Mouse (Mus musculus): ENCODE results near the gene Unc5a. TPM values are rescaled to one million over a fixed set of nuclear protein-coding genes. Genes with fewer than 3 reads are reported as not detected.

Unc5a gene
- polyA plus RNA-seq, 1 experiment from 2014 or later = 1.4 TPM

DNA sequence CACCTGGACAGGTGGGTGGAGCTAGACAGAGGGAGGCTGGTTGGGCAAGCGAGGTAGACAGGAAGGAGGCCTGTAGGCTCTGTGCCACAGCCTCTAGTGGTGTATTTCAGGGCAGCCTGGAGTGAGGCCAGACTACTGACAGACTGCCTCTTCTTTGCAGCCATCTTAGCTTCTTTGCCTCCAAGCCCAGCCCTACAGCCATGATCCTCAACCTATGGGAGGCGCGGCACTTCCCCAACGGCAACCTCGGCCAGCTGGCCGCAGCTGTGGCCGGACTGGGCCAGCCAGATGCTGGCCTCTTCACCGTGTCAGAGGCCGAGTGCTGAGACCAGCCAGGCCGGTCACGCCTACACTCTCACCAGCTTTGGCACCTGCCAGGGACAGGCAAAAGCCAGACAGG lies 55.4 kb downstream of the Unc5a start:
- TF ChIP-seq CTCF (IDR thresholded peaks at IDR 0.05; ENCODE audit: low read depth) = no peak
- Histone ChIP-seq H3K9me3 (replicated peaks; ENCODE audit: low read length) (no peaks in the 10 kb centered on the region), H3K9ac (ENCODE audit: low read depth, low read length) (no peak overlapping the region), H3K27ac (no peak overlapping the region), H3K36me3 (ENCODE audit: insufficient read depth, low read length) (no peaks in the 10 kb centered on the region), H3K4me1 (replicated peaks; ENCODE audit: insufficient read depth, low read length) (0 out of 2 replicates have a peak, but pooled peaks cover 2% of the 10 kb centered on the region), H3K4me3 (replicated peaks; ENCODE audit: low read depth, low read length) (no peak overlapping the region), H3K4me2 (ENCODE audit: low read length) (no peak overlapping the region), H3K27me3 (ENCODE audit: insufficient read depth, low read length) (no peaks in the 10 kb centered on the region)
- peak; percentile 47 for ATAC-seq (replicated peaks; ENCODE audit: low FRiP score, low read depth)
- no peak for DNase-seq (ENCODE audit: low spot score)
- WGBS = 41% methylated on average over 11 of the region's 11 CpGs

DNA sequence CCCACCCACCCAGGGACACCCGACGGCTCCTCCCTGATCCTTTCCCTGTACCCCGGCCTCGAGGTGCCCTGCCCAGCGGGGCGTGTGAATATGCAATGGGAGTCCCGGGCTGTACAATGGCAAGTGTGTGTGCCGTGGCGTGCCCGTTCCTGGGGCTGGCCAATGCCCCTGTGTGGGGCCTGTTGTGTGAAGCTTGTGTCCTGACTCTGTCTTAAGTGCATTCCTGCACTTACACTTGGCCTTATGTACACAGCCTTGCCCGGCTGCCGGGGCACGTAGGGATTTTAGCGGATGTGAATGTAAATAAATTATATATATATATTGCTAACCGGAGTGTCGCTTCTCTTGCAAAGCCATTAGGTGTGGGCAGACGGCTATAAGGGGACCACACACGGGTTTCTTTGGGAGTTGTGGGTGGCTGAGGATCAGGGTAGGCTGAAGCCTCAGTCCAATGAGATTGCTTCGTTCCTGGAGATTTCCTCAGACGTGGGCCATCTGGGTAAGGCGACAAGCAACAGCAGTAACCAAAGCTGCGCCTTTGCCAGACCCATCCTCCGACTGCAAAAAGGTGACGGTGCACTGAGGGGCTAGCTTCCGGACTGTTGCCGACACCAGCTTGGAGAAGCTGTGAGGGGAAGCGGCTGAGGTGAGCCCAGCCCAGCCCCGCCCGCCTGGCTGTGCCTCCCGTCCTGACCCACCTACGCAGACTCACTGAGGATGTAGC lies 56.6 kb downstream of the Unc5a start:
- no peak for DNase-seq (ENCODE audit: low spot score)
- Histone ChIP-seq H3K4me2 (ENCODE audit: low read length) (no peak overlapping the region), H3K4me1 (replicated peaks; ENCODE audit: insufficient read depth, low read length) (0 out of 2 replicates have a peak, but pooled peaks cover 2% of the 10 kb centered on the region), H3K27ac (no peak overlapping the region), H3K4me3 (replicated peaks; ENCODE audit: low read depth, low read length) (no peak overlapping the region), H3K27me3 (ENCODE audit: insufficient read depth, low read length) (no peaks in the 10 kb centered on the region), H3K9ac (ENCODE audit: low read depth, low read length) (no peak overlapping the region), H3K36me3 (ENCODE audit: insufficient read depth, low read length) (no peaks in the 10 kb centered on the region), H3K9me3 (replicated peaks; ENCODE audit: low read length) (no peaks in the 10 kb centered on the region)
- TF ChIP-seq CTCF (IDR thresholded peaks at IDR 0.05; ENCODE audit: low read depth) = no peak
- WGBS = 59% methylated on average over 31 of the region's 31 CpGs
- no peak for ATAC-seq (replicated peaks; ENCODE audit: low FRiP score, low read depth)

DNA sequence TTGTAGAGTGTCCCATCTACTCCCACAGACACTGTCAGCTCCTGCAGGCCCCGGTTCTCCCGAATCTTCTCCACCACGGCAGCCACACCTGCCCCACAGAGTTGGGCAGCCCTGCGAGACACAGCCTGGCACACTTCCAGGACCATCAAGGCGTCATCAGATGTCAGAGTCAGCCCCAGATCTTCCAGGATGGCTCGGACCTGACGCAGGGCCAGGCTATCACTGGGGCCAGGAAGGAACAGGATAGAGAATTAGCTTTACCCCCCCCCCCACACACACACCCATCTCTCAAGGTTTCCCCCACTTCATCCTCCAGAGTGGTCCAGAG lies 57.2 kb downstream of the Unc5a start:
- Histone ChIP-seq H3K4me2 (ENCODE audit: low read length) (no peak overlapping the region), H3K4me1 (replicated peaks; ENCODE audit: insufficient read depth, low read length) (0 out of 2 replicates have a peak, but pooled peaks cover 2% of the 10 kb centered on the region), H3K27me3 (ENCODE audit: insufficient read depth, low read length) (no peaks in the 10 kb centered on the region), H3K9me3 (replicated peaks; ENCODE audit: low read length) (no peaks in the 10 kb centered on the region), H3K27ac (no peak overlapping the region), H3K36me3 (ENCODE audit: insufficient read depth, low read length) (no peaks in the 10 kb centered on the region), H3K9ac (ENCODE audit: low read depth, low read length) (no peak overlapping the region), H3K4me3 (replicated peaks; ENCODE audit: low read depth, low read length) (no peak overlapping the region)
- 71% methylated on average over 7 of the region's 7 CpGs for WGBS
- DNase-seq (ENCODE audit: low spot score) (no peak), ATAC-seq (replicated peaks; ENCODE audit: low FRiP score, low read depth) (no peak)
- TF ChIP-seq CTCF (IDR thresholded peaks at IDR 0.05; ENCODE audit: low read depth) = no peak

DNA sequence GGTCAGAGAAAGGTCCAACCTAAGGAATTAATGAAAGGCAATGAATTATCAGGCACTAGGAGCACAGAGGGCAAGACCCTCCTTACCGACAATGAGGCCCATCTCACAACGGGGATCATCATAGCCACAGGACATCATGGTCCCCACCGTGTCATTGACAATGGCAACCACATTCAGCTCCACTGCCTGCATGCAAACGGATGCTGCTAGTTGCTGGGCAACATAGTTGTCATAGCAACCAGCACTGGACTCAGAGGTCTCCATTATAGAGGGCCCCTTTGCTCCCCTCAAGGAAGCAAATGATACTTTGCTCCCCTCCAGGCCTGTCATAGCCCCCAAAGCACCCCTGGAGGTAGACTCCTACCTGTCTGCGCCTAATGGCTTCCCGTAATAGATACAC lies 59.4 kb downstream of the Unc5a start:
- DNase-seq (ENCODE audit: low spot score) (no peak), ATAC-seq (replicated peaks; ENCODE audit: low FRiP score, low read depth) (no peak)
- Histone ChIP-seq H3K4me3 (replicated peaks; ENCODE audit: low read depth, low read length) (no peak overlapping the region), H3K27me3 (ENCODE audit: insufficient read depth, low read length) (no peaks in the 10 kb centered on the region), H3K36me3 (ENCODE audit: insufficient read depth, low read length) (no peaks in the 10 kb centered on the region), H3K4me2 (ENCODE audit: low read length) (no peak overlapping the region), H3K27ac (no peak overlapping the region), H3K9ac (ENCODE audit: low read depth, low read length) (no peak overlapping the region), H3K4me1 (replicated peaks; ENCODE audit: insufficient read depth, low read length) (0 out of 2 replicates have a peak, but pooled peaks cover 2% of the 10 kb centered on the region), H3K9me3 (replicated peaks; ENCODE audit: low read length) (no peaks in the 10 kb centered on the region)
- no peak for TF ChIP-seq CTCF (IDR thresholded peaks at IDR 0.05; ENCODE audit: low read depth)
- WGBS = 81% methylated on average over 6 of the region's 6 CpGs

DNA sequence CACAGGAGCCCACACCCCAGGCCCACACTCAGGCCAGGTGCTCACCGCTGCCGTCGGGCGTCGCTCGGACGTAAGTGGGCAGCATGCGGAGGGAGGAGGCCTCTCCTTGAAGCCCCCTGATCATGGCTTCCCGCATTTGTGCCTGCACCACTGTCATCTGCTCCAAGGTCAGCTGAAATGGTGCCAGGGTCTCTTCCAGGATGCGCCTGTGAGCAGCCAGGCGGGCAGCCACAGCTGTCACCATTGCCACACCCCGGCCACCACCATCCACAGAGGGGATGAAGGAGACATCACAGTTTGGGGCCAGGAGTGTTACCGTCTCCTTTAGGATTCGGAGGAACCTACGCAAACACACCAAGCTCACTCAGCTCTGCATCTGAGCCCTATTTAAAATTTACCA lies 61.9 kb downstream of the Unc5a start:
- WGBS = 85% methylated on average over 15 of the region's 15 CpGs
- no peak overlapping the region for H3K4me2 ChIP-seq (ENCODE audit: low read length)

DNA sequence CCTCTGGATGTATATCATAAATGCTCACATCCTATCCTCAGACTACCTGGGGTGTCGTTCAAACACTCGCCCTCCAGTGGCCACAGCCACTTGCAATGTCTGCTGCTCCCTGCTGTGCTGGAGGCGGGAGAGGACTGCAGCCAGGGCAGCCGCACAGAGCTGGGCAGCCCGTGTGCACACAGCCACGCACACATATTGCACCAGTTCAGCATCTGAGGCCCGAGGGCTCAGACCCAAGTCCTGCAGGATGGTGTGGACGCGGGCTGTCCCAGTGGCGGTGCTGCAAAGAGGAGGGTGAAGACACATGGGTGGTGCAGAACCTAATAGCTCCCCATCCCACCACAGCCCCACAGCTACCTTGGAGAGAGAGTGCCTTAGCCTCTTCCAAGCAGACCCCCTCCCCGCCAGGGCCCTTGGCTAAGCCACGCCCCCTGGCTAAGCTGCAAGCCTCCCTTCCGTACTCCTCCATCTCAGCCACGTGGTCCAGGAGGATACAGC lies 62.8 kb downstream of the Unc5a start:
- DNase-seq (ENCODE audit: low spot score) (no peak), ATAC-seq (replicated peaks; ENCODE audit: low FRiP score, low read depth) (peak; percentile 17; the same call in 1 of the 2 replicates)
- Histone ChIP-seq H3K4me2 (ENCODE audit: low read length) (no peak overlapping the region), H3K4me1 (replicated peaks; ENCODE audit: insufficient read depth, low read length) (no peaks in the 10 kb centered on the region), H3K9me3 (replicated peaks; ENCODE audit: low read length) (no peaks in the 10 kb centered on the region), H3K36me3 (ENCODE audit: insufficient read depth, low read length) (no peaks in the 10 kb centered on the region), H3K9ac (ENCODE audit: low read depth, low read length) (no peak overlapping the region), H3K4me3 (replicated peaks; ENCODE audit: low read depth, low read length) (no peak overlapping the region), H3K27ac (no peak overlapping the region), H3K27me3 (ENCODE audit: insufficient read depth, low read length) (no peaks in the 10 kb centered on the region)
- peak; percentile 48 for TF ChIP-seq CTCF (IDR thresholded peaks at IDR 0.05; ENCODE audit: low read depth)
- WGBS = 6% methylated on average over 14 of the region's 14 CpGs

More for the DNA sequence above, 61.9 kb downstream of the Unc5a start:
- no peaks in the 10 kb centered on the region for H3K4me1 ChIP-seq (replicated peaks; ENCODE audit: insufficient read depth, low read length)
- no peak overlapping the region for H3K27ac ChIP-seq
- H3K9me3 ChIP-seq (replicated peaks; ENCODE audit: low read length) = no peaks in the 10 kb centered on the region
- no peaks in the 10 kb centered on the region for H3K27me3 ChIP-seq (ENCODE audit: insufficient read depth, low read length)
- no peak for TF ChIP-seq CTCF (IDR thresholded peaks at IDR 0.05; ENCODE audit: low read depth)
- DNase-seq (ENCODE audit: low spot score) (no peak), ATAC-seq (replicated peaks; ENCODE audit: low FRiP score, low read depth) (no peak)
- H3K36me3 ChIP-seq (ENCODE audit: insufficient read depth, low read length) = no peaks in the 10 kb centered on the region
- H3K9ac ChIP-seq (ENCODE audit: low read depth, low read length) = no peak overlapping the region
- no peak overlapping the region for H3K4me3 ChIP-seq (replicated peaks; ENCODE audit: low read depth, low read length)
